Mouse (Mus musculus): Measurements from ENCODE around the gene Bcas1.

DNA sequence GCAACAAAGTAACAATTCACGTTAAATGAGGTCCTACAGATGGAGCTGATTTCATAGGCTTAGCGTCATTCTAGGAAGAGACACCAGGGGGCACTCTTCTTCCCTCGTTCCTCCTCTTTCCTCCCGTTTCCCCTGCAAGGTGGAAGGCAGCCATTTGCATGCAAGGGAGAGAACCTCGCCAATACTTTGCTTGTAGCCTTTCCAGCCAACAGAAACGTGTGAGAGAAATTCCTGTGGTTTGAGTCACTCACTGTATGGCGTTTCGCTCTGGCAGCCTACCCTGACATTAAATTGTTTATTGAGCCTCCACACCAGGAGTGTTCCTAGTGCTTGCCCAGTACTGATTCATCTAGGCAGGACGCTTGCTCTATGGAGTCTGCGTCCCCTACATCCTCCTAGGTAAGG, 72.7 kb downstream of the Bcas1 start:
- TF ChIP-seq MAFK (IDR thresholded peaks at IDR 0.05; ENCODE audit: insufficient read depth, low read depth, low read length), result no peak
- TF ChIP-seq HCFC1 (IDR thresholded peaks at IDR 0.05; ENCODE audit: borderline replicate concordance, insufficient read depth, low read length), result no peak
- TF ChIP-seq ZC3H11A (IDR thresholded peaks at IDR 0.05; ENCODE audit: borderline replicate concordance, low read depth, low read length), result no peak

All from ES-E14 (cell line).